ENCODE assay signal across 9 mouse cellular contexts in the genomic region with DNA sequence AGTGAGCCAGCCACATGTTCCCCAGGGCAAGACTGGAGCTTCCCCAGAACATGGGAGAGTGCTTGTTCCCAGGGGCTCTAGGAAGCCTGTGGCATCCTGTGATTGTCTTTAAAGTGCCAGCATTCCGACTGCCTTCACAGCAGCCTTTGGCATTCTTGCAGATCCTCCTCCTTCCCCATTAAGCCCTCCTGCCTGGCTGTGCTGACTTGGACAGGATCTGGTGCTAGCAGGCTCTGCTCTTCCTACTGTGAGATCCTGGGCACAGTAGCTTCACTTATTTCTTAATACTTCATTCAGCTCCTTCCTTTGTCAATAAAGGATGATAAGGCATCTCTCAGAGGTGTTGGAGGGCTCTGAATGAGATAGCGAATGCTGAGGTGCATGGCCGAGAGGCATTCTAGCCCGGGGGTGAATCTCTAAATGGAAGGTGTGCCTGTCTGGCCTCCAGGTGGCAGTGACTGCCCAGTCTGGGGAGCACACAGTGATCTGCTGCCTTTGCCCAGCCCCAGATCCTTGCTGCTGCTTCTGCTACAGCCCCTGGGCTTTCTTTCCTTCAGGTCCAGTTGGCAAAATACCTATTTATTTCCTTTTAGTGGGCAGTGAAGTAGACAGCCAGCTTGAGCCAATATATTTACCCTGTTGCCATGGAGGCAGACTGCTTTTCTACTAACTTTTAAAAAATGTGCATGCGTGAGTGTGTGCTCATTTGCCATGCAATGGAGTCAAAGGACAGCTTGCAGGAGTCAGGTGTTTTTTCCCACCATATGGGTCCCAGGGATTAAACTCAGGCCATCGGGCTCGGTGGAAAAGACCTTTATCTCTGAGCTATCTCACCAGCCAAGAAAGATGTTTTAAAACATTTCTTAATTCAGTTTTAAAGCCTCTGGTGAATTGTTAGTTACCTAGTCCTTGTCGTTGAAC. TPM values are rescaled to one million over a fixed set of nuclear protein-coding genes. Genes with fewer than 3 reads are reported as not detected.
DNase-seq lines count a peak whose midpoint lies in the region; ATAC-seq and TF ChIP-seq lines count a peak whose summit lies in the region.
"Had no signal": no experiment of that assay in that cellular context is flagged by ENCODE, and none has a peak within 500 bp of the region (broad histone marks: within the 10 kb centered on the region; RNA-seq: fewer than 3 reads in every experiment).

No protein-coding gene starts in this region.

- H3K4me2 ChIP-seq in midbrain, embryonic 14.5 days (ENCODE audit: low read length) = no peak overlapping the region

- DNase-seq in layer of hippocampus, adult 2 months (ENCODE audit: low spot score in 2 of 2) = peak in 1 of 2 experiments; percentile 30
- no peak for DNase-seq in layer of hippocampus, adult 11-12 months (ENCODE audit: low spot score)
- peak; percentile 14 for DNase-seq in NIH3T3 (ENCODE audit: low read depth)
- DNase-seq in cerebellum, postnatal 25 days = peak; percentile 81 to 86
- peak; percentile 81 for DNase-seq in midbrain, embryonic 14.5 days
- DNase-seq in layer of hippocampus, postnatal 25 days (ENCODE audit: extremely low spot score in 1 of 2, low spot score in 1 of 2) = no peak
- DNase-seq in heart, adult 11 months = no peak
- DNase-seq in heart, postnatal 36 days = no peak

- TF ChIP-seq CTCF in layer of hippocampus, adult 2 months (conservative IDR thresholded peaks at IDR 0.05) = peak; percentile 72

- no peak overlapping the region for H3K9ac ChIP-seq in midbrain, embryonic 14.5 days (replicated peaks; ENCODE audit: low read length)

- H3K27ac ChIP-seq in layer of hippocampus, adult 2 months = no peak overlapping the region
- H3K27ac ChIP-seq in midbrain, embryonic 14.5 days (replicated peaks; ENCODE audit: low read depth, low read length) = peak overlapping the region; percentile 14; the same call in 1 of the 2 replicates

- no peaks in the 10 kb centered on the region for H3K27me3 ChIP-seq in midbrain, embryonic 14.5 days (ENCODE audit: control insufficient read depth, insufficient read depth, low read length)

- H3K4me1 ChIP-seq in midbrain, embryonic 14.5 days (ENCODE audit: control insufficient read depth, insufficient read depth, low read length) = peaks cover 8% of the 10 kb centered on the region; the same call in 1 of the 2 replicates

- intact Hi-C loops in heart, postnatal 36 days (cut with DNase I) = no loop called here

- H3K9me3 ChIP-seq in midbrain, embryonic 14.5 days (ENCODE audit: control insufficient read depth, low read length) = no peaks in the 10 kb centered on the region

- ATAC-seq in midbrain, embryonic 14.5 days (ENCODE audit: low FRiP score, low TSS enrichment) = no peak; the same call in 1 of the 2 replicates

- no peaks in the 10 kb centered on the region for H3K36me3 ChIP-seq in midbrain, embryonic 14.5 days (ENCODE audit: control insufficient read depth, insufficient read depth, low read length)

- H3K4me3 ChIP-seq in layer of hippocampus, adult 2 months = no peak overlapping the region
- no peak overlapping the region for H3K4me3 ChIP-seq in midbrain, embryonic 14.5 days (replicated peaks; ENCODE audit: low read depth, low read length)
- H3K4me3 ChIP-seq: myocyte had no signal

- 18% methylated on average over 8 of the region's 8 CpGs for WGBS in midbrain, embryonic 14.5 days

RNA-seq across cellular contexts. Expression of a gene that starts 35.2 kb away (rescaled TPM):
- 1 to 10 TPM; 7.7 to 8.3 TPM for total RNA-seq in layer of hippocampus, adult 2 months (2021)
- polyA plus RNA-seq in midbrain, embryonic 14.5 days (2014; fragmentation: Nextera tagmentation; extraction: Ambion mirVana) = 2.0 and 2.8 TPM in 2 replicates
- 10 to 100 TPM in 1 of 2 experiments, 1 to 10 TPM in 1; 7.1 to 11.2 TPM for total RNA-seq in layer of hippocampus, postnatal 25 days (2021)
- total RNA-seq in heart, postnatal 36 days (2021) = 1 to 10 TPM; 2.6 to 3.7 TPM

RNA-seq across cellular contexts. Expression of a gene that starts 35.4 kb away (rescaled TPM):
- 10 to 100 TPM; 59.7 to 62.0 TPM for total RNA-seq in layer of hippocampus, adult 2 months (2021)
- 121 and 154 TPM in 2 replicates for polyA plus RNA-seq in midbrain, embryonic 14.5 days (2014; fragmentation: Nextera tagmentation; extraction: Ambion mirVana)
- total RNA-seq in layer of hippocampus, postnatal 25 days (2021) = 10 to 100 TPM; 62.1 to 66.9 TPM
- 1 to 10 TPM; 9.1 to 9.9 TPM for total RNA-seq in heart, postnatal 36 days (2021)

RNA-seq across cellular contexts. Expression of a gene that starts 35.4 kb away (rescaled TPM):
- 100 to 1,000 TPM; 153 to 157 TPM for total RNA-seq in layer of hippocampus, adult 2 months (2021)
- 19.9 and 22.3 TPM in 2 replicates for polyA plus RNA-seq in midbrain, embryonic 14.5 days (2014; fragmentation: Nextera tagmentation; extraction: Ambion mirVana)
- 100 to 1,000 TPM; 159 to 165 TPM for total RNA-seq in layer of hippocampus, postnatal 25 days (2021)
- 10 to 100 TPM; 14.7 to 15.1 TPM for total RNA-seq in heart, postnatal 36 days (2021)

Comparison
In these comparisons a context has a peak if more than half of its experiments do, and no peak if none do; other contexts are left out.
1. DNase-seq: peak in NIH3T3 (single experiment), cerebellum, postnatal 25 days (2 of 2) and midbrain, embryonic 14.5 days (single experiment); none in layer of hippocampus, adult 11-12 months (single experiment), layer of hippocampus, postnatal 25 days (0 of 2), heart, adult 11 months (single experiment) and heart, postnatal 36 days (0 of 2).
2. RNA of a gene that starts 35.4 kb away (total RNA-seq): 62.1 to 66.9 TPM in layer of hippocampus, postnatal 25 days and 59.7 to 62.0 TPM in layer of hippocampus, adult 2 months; 9.1 to 9.9 TPM in heart, postnatal 36 days; every median in the first group is over 4 times any median in the second.
3. RNA of a gene that starts 35.4 kb away (total RNA-seq): 159 to 165 TPM in layer of hippocampus, postnatal 25 days and 153 to 157 TPM in layer of hippocampus, adult 2 months; 14.7 to 15.1 TPM in heart, postnatal 36 days; every median in the first group is over 4 times any median in the second.